Mouse (Mus musculus) gastrocnemius, postnatal 14 days (tissue): ENCODE data around the gene Gm20425. TPM values are rescaled to one million over a fixed set of nuclear protein-coding genes. Genes with fewer than 3 reads are reported as not detected.
"Not testable (repeated sequence)": the region's sequence is repeated elsewhere in the genome, so short reads cannot be mapped to it uniquely, and the experiment has no call there.

Source experiments
- DNase-seq: peaks from one replicate; pipeline ENCODE4 v3.0.0; 2021; ENCODE audit warnings: mixed read lengths
- intact Hi-C: fragments of 180-260 bp; cut with DNase I; formaldehyde crosslinking; loops from one replicate; pipeline ENCODE4 v1.15.1; 2025; ENCODE audit warnings: low total_unique reads
- total RNA-seq, 2 experiments: library from RNA; stranded (reverse); gene quantifications; 2 replicates each; pipeline ENCODE4 v1.2.3; 2021

Gene Gm20425
- total RNA-seq, 2 experiments from 2014 or later: 2.8 to 3.2 TPM

GRCm38 (mm10) chr9:103174771-103175519 is 55.2 kb downstream of the Gm20425 start:
- intact Hi-C loops: no loop called here
- DNase-seq: peak; percentile 26

GRCm38 (mm10) chr9:103168771-103169170 is 61.3 kb downstream of the Gm20425 start:
- intact Hi-C loops: no loop called here

GRCm38 (mm10) chr9:103168046-103168445 is 62.1 kb downstream of the Gm20425 start:
- intact Hi-C loops: no loop called here
- no peak for DNase-seq

More at GRCm38 (mm10) chr9:103168771-103169170, 61.3 kb downstream of the Gm20425 start:
- DNase-seq: no peak

GRCm38 (mm10) chr9:103163806-103164205 is 66.3 kb downstream of the Gm20425 start:
- intact Hi-C loops: no loop called here
- no peak for DNase-seq

GRCm38 (mm10) chr9:103155158-103155557 is 74.9 kb downstream of the Gm20425 start:
- intact Hi-C loops, DNase-seq: not testable (repeated sequence)

GRCm38 (mm10) chr9:103154568-103154967 is 75.5 kb downstream of the Gm20425 start:
- DNase-seq: no peak
- intact Hi-C loops: no loop called here

- intact Hi-C loops: no loop called here
- peak; percentile 27 for DNase-seq
Observed at GRCm38 (mm10) chr9:103153286-103153685, 76.8 kb downstream of the Gm20425 start.

- DNase-seq: no peak
- intact Hi-C loops: no loop called here
Observed at GRCm38 (mm10) chr9:103149074-103149799, 80.9 kb downstream of the Gm20425 start.

- intact Hi-C loops: no loop called here
- no peak for DNase-seq
Observed at GRCm38 (mm10) chr9:103147103-103147502, 83.0 kb downstream of the Gm20425 start.

GRCm38 (mm10) chr9:103146703-103147102 is 83.4 kb downstream of the Gm20425 start:
- intact Hi-C loops: no loop called here
- no peak for DNase-seq

- intact Hi-C loops: no loop called here
- DNase-seq: no peak
Observed at GRCm38 (mm10) chr9:103146257-103146656, 83.8 kb downstream of the Gm20425 start.

GRCm38 (mm10) chr9:103145351-103145750 is 84.8 kb downstream of the Gm20425 start:
- intact Hi-C loops: no loop called here
- no peak for DNase-seq

- DNase-seq: no peak
- intact Hi-C loops: no loop called here
Observed at GRCm38 (mm10) chr9:103143881-103144280, 86.2 kb downstream of the Gm20425 start.

- no peak for DNase-seq
- intact Hi-C loops: no loop called here
Observed at GRCm38 (mm10) chr9:103141266-103141665, 88.8 kb downstream of the Gm20425 start.

- intact Hi-C loops: no loop called here
- DNase-seq: no peak
Observed at GRCm38 (mm10) chr9:103140384-103140783, 89.7 kb downstream of the Gm20425 start.

Other genes starting within 250 kb of the Gm20425 start
- gene Slco2a1, start 241.6 kb downstream of the Gm20425 start, total RNA-seq: under 1 TPM; 0.62 to 0.78 TPM
- under 1 TPM; 0.78 to 0.96 TPM for gene Rab6b, start 118.5 kb downstream of the Gm20425 start, total RNA-seq
- gene Srprb, start 28.2 kb downstream of the Gm20425 start, total RNA-seq: 10 to 100 TPM; 13.8 to 16.6 TPM
- 10 to 100 TPM in 1 of 2 experiments, 1 to 10 TPM in 1; 6.1 to 10.4 TPM for gene Trf, start 137 bp upstream of the Gm20425 start, total RNA-seq
- under 1 TPM; 0.12 to 0.91 TPM for gene 1300017J02Rik, start 74.8 kb upstream of the Gm20425 start, total RNA-seq
- 10 to 100 TPM in 1 of 2 experiments, 1 to 10 TPM in 1; 8.6 to 10.0 TPM for gene Topbp1, start 74.9 kb upstream of the Gm20425 start, total RNA-seq
- gene Cdv3, start 135.5 kb upstream of the Gm20425 start, total RNA-seq: 100 to 1,000 TPM; 105 to 121 TPM